Mouse (Mus musculus) intestine, postnatal 0 days (tissue): ENCODE results near the gene Tmem145. TPM values are rescaled to one million over a fixed set of nuclear protein-coding genes. Genes with fewer than 3 reads are reported as not detected.
A peak's percentile ranks its signal among the peaks of the same experiment; 100 is the strongest.
"Not testable (repeated sequence)": the region's sequence is repeated elsewhere in the genome, so short reads cannot be mapped to it uniquely, and the experiment has no call there.

ENCODE experiments used
- ATAC-seq: fragments of 200-750 bp; cut with Nextera tagmentation; 2 replicates; pipeline ENCODE4 v1.8.0; 2017; ENCODE audit warnings: mild to moderate bottlenecking, moderate TSS enrichment, moderate library complexity
- H3K27ac ChIP-seq: fragments of 300-500 bp; sonication (generic); 2 replicates; pipeline ENCODE4 v1.5.1; 2014; ENCODE audit warnings: mild to moderate bottlenecking, low read depth, low read length, moderate library complexity
- H3K27me3 ChIP-seq: fragments of 300-500 bp; sonication (generic); replicated peaks from 2 replicates; pipeline ENCODE4 v1.6.1; 2014; ENCODE audit warnings: low read length, mixed read lengths; ENCODE audit not compliant: control insufficient read depth, insufficient read depth
- H3K36me3 ChIP-seq: fragments of 300-500 bp; sonication (generic); 2 replicates; pipeline ENCODE4 v1.6.1; 2014; ENCODE audit warnings: mild to moderate bottlenecking, moderate library complexity; ENCODE audit not compliant: control insufficient read depth, insufficient read depth
- H3K4me1 ChIP-seq: fragments of 300-500 bp; sonication (generic); replicated peaks from 2 replicates; pipeline ENCODE4 v1.6.1; 2014; ENCODE audit warnings: antibody characterized with exemption, low read length, mixed read lengths; ENCODE audit not compliant: control insufficient read depth, insufficient read depth
- H3K4me2 ChIP-seq: fragments of 300-500 bp; sonication (generic); replicated peaks from 2 replicates; pipeline ENCODE4 v1.6.1; 2014; ENCODE audit warnings: low read depth, mild to moderate bottlenecking, moderate library complexity
- H3K4me3 ChIP-seq: fragments of 300-500 bp; sonication (generic); 2 replicates; pipeline ENCODE4 v1.5.1; 2014; ENCODE audit warnings: low read depth, low read length
- H3K9ac ChIP-seq: fragments of 300-500 bp; sonication (generic); 2 replicates; pipeline ENCODE4 v1.6.1; 2014; ENCODE audit warnings: mild to moderate bottlenecking, low read depth, low read length
- H3K9me3 ChIP-seq: fragments of 300-500 bp; sonication (generic); 2 replicates; pipeline ENCODE4 v1.6.1; 2016; ENCODE audit warnings: mixed run types; ENCODE audit not compliant: control insufficient read depth
- CTCF ChIP-seq: sonication (generic); IDR thresholded peaks from 2 replicates; pipeline ENCODE4 v1.5.1; 2016; ENCODE audit warnings: low read depth, mild to moderate bottlenecking, control low read depth, antibody characterized with exemption, moderate library complexity
- WGBS: fragments of 180-500 bp; shearing (Covaris S2); extraction: QIAGEN DNeasy Blood & Tissue Kit; methylation state at CpG from one replicate; pipeline ENCODE4 v1.1.7; 2014; 5-methylcytosine and 5-hydroxymethylcytosine counted together
- polyA plus RNA-seq: library from polyadenylated mRNA; unstranded; fragments of >200 nt; fragmentation: Nextera tagmentation; extraction: Ambion mirVana; gene quantifications from 2 replicates; pipeline ENCODE4 v1.2.1, GENCODE M21; 2015

Gene Tmem145
- polyA plus RNA-seq, 1 experiment from 2014 or later: 0.69 TPM

DNA sequence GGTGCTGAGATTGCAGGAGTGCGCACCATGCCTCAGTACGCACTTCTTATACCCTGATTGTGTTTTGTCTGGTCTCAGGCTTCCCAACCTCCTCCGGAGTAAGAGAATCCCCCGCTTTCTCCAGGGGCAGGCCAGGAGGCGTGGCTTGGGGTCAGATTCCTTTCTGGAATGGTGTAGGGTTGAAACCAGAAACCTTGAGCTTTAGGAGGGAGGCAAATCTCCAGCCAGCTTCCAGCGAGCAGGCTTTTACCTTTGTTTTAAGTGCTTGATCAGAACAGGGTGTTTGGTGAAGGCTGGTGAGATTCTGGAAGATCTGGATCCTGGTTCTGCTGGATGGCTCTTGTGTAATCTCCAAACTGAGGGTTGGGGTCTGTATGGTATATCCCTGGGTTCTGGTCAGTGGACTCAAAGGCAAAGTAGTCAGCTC, 16.2 kb downstream of the Tmem145 start:
- peak; percentile 15; the same call in 1 of the 2 replicates for ATAC-seq
- H3K4me3 ChIP-seq: no peak overlapping the region

GRCm38 (mm10) chr7:25323219-25323618, 17.3 kb downstream of the Tmem145 start:
- no peaks in the 10 kb centered on the region for H3K4me1 ChIP-seq
- no peak overlapping the region for H3K9ac ChIP-seq
- no peak overlapping the region for H3K27ac ChIP-seq
- no peaks in the 10 kb centered on the region for H3K27me3 ChIP-seq
- TF ChIP-seq CTCF: no peak
- H3K4me2 ChIP-seq: no peak overlapping the region
- WGBS: 85% methylated on average over 2 of the region's 2 CpGs
- no peaks in the 10 kb centered on the region for H3K9me3 ChIP-seq
- no peak overlapping the region for H3K4me3 ChIP-seq
- H3K36me3 ChIP-seq: no peaks in the 10 kb centered on the region
- no peak for ATAC-seq

More for the DNA sequence above, 16.2 kb downstream of the Tmem145 start:
- no peak overlapping the region for H3K9ac ChIP-seq
- 0 out of 2 replicates have a peak overlapping the region, but pooled peaks have one; percentile 13 for H3K4me2 ChIP-seq
- H3K27me3 ChIP-seq: no peaks in the 10 kb centered on the region
- TF ChIP-seq CTCF: no peak
- H3K36me3 ChIP-seq: no peaks in the 10 kb centered on the region
- H3K9me3 ChIP-seq: no peaks in the 10 kb centered on the region
- 26% methylated on average over 6 of the region's 6 CpGs for WGBS
- 0 out of 2 replicates have a peak, but pooled peaks cover 4% of the 10 kb centered on the region for H3K4me1 ChIP-seq
- H3K27ac ChIP-seq: no peak overlapping the region

- ATAC-seq: not testable (repeated sequence)
Observed at GRCm38 (mm10) chr7:25325431-25325830, 19.5 kb downstream of the Tmem145 start.

GRCm38 (mm10) chr7:25326233-25326632, 20.3 kb downstream of the Tmem145 start:
- no peak for TF ChIP-seq CTCF
- 85% methylated on average over 8 of the region's 8 CpGs for WGBS
- H3K27ac ChIP-seq: no peak overlapping the region
- H3K9ac ChIP-seq: no peak overlapping the region
- no peak for ATAC-seq
- no peaks in the 10 kb centered on the region for H3K9me3 ChIP-seq
- no peak overlapping the region for H3K4me2 ChIP-seq
- H3K36me3 ChIP-seq: peaks cover 8% of the 10 kb centered on the region; the same call in 1 of the 2 replicates
- H3K4me3 ChIP-seq: no peak overlapping the region
- no peaks in the 10 kb centered on the region for H3K4me1 ChIP-seq
- H3K27me3 ChIP-seq: no peaks in the 10 kb centered on the region

More at GRCm38 (mm10) chr7:25325431-25325830, 19.5 kb downstream of the Tmem145 start:
- H3K4me3 ChIP-seq, H3K27ac ChIP-seq, H3K4me1 ChIP-seq, H3K9me3 ChIP-seq, H3K27me3 ChIP-seq, H3K4me2 ChIP-seq, H3K9ac ChIP-seq, H3K36me3 ChIP-seq: not testable (repeated sequence)
- WGBS: 87% methylated on average over 6 of the region's 6 CpGs

- peak; percentile 60 for ATAC-seq
- Histone ChIP-seq H3K27ac (no peak overlapping the region), H3K4me1 (no peaks in the 10 kb centered on the region), H3K4me3 (no peak overlapping the region), H3K27me3 (no peaks in the 10 kb centered on the region), H3K4me2 (no peak overlapping the region), H3K36me3 (peaks cover 35% of the 10 kb centered on the region; the same call in 1 of the 2 replicates), H3K9ac (no peak overlapping the region; the same call in 1 of the 2 replicates), H3K9me3 (no peaks in the 10 kb centered on the region)
- peak; percentile 93 for TF ChIP-seq CTCF
- WGBS: 45% methylated on average over 16 of the region's 16 CpGs
Observed at GRCm38 (mm10) chr7:25333596-25334307, 27.8 kb downstream of the Tmem145 start.

DNA sequence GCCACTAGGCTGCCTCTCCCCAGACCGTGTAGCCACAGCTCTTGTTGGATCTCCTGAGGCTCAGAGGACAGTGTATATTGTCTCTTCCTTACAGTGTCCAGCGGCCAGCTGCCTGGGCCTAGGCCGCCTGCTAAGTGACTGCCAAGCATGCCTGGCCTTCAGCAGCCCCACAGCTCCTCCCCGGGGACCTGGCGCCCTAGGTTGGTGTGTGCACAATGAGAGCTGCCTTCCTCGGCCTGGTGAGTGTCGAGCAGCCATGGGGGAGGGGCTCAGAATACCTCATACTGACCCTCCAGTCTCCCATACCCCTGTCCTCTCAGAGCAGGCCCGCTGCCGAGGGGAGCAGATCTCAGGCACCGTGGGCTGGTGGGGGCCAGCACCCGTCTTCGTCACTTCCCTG, 28.6 kb downstream of the Tmem145 start:
- Histone ChIP-seq H3K9ac (no peak overlapping the region), H3K4me1 (no peaks in the 10 kb centered on the region), H3K27me3 (no peaks in the 10 kb centered on the region), H3K4me2 (no peak overlapping the region), H3K36me3 (peaks cover 34% of the 10 kb centered on the region; the same call in 1 of the 2 replicates), H3K4me3 (no peak overlapping the region), H3K9me3 (no peaks in the 10 kb centered on the region), H3K27ac (no peak overlapping the region)
- no peak for TF ChIP-seq CTCF
- WGBS: 85% methylated on average over 12 of the region's 12 CpGs
- ATAC-seq: no peak
